Mouse (Mus musculus): ENCODE results near the gene Snai3. TPM values are rescaled to one million over a fixed set of nuclear protein-coding genes. Genes with fewer than 3 reads are reported as not detected.

The Snai3 gene
- polyA plus RNA-seq, 1 experiment, result not detected

DNA sequence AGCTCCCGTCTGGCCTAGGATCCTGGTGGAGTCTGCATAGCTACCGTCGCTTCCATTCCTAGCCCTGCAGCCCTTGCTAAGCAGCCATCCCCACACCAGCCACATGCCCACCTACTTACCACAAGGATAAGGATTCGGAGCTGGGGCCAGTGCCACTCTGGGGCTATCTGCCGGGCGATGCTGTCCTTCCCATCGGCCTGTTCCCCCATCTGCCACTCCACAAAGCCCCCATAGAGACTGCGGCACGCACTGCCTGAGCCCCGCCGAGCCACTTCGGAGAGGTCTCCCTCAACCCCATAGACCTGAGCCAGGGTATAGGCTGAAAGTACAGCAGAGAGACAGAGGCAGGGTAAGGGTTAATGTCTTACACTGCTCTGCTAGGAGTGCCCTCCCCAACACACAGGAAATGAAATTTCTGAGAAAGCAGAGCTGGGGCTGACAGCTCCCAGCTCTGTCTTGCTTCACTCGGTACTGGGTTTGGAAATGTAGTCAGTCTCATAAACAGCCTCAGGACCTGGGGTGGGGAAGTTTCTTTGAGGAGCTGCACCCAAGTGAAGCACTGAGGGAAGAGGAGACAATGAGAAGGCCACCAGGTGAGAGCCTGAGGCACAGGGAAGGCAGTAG, 22.7 kb downstream of the Snai3 start:
- H3K9me3 ChIP-seq (ENCODE audit: control insufficient read depth, low read length), result peaks cover 9% of the 10 kb centered on the region
- peaks cover 43% of the 10 kb centered on the region for H3K36me3 ChIP-seq (ENCODE audit: control insufficient read depth)
- no peak overlapping the region for H3K4me3 ChIP-seq (replicated peaks)
- H3K27me3 ChIP-seq (ENCODE audit: control insufficient read depth), result peaks cover 7% of the 10 kb centered on the region
- H3K4me1 ChIP-seq (ENCODE audit: control insufficient read depth), result peaks cover 23% of the 10 kb centered on the region
- no peak for TF ChIP-seq TAL1 (IDR thresholded peaks at IDR 0.05; ENCODE audit: low read length)
- TF ChIP-seq GATA1 (IDR thresholded peaks at IDR 0.05; ENCODE audit: low read length), result no peak

DNA sequence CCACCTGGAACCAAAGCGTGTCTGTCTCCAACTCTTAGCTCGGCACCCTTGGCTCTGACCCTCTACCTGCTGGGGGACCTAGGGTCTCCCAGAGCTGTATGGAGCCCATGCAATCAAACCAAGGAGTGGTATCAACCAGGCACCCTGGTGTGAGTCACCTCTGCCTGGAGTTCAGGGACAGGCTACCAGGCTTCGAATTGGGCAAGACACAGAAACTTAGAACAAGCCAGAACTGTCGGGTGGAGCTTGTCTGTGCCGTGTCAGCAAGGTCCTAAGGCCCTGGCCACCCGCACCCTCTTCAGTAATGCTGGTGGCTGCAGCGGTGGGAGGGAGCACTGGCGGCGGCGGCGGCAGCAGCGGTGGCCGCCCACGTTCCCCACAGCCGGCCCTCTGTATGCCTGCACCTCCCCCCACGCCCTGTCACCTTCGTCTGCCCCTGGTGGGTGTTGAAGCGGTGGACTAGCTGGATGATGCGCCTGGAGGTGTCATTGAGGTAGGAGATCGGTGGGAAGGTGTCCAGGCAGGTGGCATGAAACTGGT, 23.9 kb downstream of the Snai3 start:
- Histone ChIP-seq H3K4me1 (ENCODE audit: control insufficient read depth) (peaks cover 28% of the 10 kb centered on the region), H3K9me3 (ENCODE audit: control insufficient read depth, low read length) (peaks cover 9% of the 10 kb centered on the region), H3K36me3 (ENCODE audit: control insufficient read depth) (peaks cover 43% of the 10 kb centered on the region), H3K27me3 (ENCODE audit: control insufficient read depth) (peaks cover 18% of the 10 kb centered on the region), H3K4me3 (replicated peaks) (no peak overlapping the region)
- TF ChIP-seq TAL1 (IDR thresholded peaks at IDR 0.05; ENCODE audit: low read length), result no peak
- no peak for TF ChIP-seq GATA1 (IDR thresholded peaks at IDR 0.05; ENCODE audit: low read length)

DNA sequence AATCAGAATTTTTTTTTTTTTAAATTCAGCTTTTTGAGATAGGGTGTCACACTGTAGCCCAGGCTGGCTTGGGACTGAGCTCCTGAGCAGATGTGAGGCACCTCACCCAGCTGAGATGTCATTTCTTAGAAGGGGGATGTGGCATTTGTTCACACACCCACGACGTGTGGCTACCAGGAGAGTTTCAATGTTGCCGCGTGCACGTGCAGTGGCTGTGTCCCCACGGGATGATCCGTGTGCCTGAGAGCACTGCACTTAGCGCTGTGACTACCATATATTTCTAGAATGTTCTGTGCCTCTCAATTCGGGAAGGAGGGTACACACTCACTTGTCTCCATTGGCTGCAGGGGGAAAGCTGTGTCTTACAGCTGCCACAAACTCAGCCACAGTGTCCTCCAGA, 24.4 kb downstream of the Snai3 start:
- Histone ChIP-seq H3K36me3 (ENCODE audit: control insufficient read depth) (peaks cover 43% of the 10 kb centered on the region), H3K4me3 (replicated peaks) (no peak overlapping the region), H3K27me3 (ENCODE audit: control insufficient read depth) (peaks cover 20% of the 10 kb centered on the region), H3K9me3 (ENCODE audit: control insufficient read depth, low read length) (peaks cover 9% of the 10 kb centered on the region), H3K4me1 (ENCODE audit: control insufficient read depth) (peaks cover 28% of the 10 kb centered on the region)
- TF ChIP-seq TAL1 (IDR thresholded peaks at IDR 0.05; ENCODE audit: low read length) (no peak), GATA1 (IDR thresholded peaks at IDR 0.05; ENCODE audit: low read length) (no peak)

DNA sequence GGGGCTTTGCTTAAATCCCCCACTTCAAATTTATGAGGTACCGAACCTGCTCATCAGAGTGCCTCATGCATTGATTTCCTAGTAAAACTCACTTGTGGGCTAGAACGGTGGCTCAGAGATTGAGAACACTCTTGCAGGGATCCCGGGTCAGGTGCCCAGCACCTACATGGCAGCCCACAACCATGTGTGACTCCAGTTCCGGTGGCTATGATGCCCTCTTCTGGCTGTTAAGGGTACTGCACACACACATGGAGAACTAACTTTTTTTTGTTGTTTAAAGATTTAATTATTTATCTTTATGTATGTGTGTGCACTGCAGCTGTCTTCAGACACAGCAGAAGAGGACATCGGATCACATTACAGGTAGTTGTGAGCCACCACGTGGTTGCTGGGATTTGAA, 25.2 kb downstream of the Snai3 start:
- no peak overlapping the region for H3K4me3 ChIP-seq (replicated peaks)
- no peak for TF ChIP-seq TAL1 (IDR thresholded peaks at IDR 0.05; ENCODE audit: low read length)
- TF ChIP-seq GATA1 (IDR thresholded peaks at IDR 0.05; ENCODE audit: low read length), result no peak
- H3K9me3 ChIP-seq (ENCODE audit: control insufficient read depth, low read length), result peaks cover 9% of the 10 kb centered on the region
- H3K36me3 ChIP-seq (ENCODE audit: control insufficient read depth), result peaks cover 43% of the 10 kb centered on the region
- peaks cover 28% of the 10 kb centered on the region for H3K4me1 ChIP-seq (ENCODE audit: control insufficient read depth)
- peaks cover 20% of the 10 kb centered on the region for H3K27me3 ChIP-seq (ENCODE audit: control insufficient read depth)

DNA sequence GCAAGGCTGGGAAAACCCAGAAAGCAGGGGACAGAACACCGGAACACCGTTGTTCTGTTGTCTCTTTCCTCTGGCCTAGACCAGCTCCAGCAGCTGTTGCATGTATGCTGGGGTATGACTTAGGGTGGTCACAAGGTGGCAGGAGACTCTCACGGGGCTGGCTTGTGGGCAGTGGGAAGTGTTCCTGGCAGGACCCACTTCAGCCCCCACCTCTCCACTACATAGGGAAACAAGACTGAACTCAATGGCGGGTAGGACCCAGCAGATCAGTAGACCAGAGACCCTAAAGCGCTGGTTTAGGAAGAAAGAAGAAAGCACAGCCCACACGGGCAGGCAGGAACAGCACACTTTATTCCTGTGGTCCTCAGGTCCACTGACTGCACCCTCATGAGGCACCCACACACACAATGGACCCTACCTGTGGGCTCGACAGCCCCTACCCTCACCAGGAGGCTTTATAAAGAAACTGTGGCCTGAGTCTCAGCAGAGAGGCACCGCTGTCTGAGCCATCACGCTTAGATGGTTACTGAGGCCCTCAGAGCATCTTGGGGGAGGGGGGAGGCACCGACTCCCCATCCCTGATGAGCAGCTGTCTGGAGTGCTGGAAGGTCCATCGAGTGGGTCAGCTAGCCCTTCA, 27.1 kb downstream of the Snai3 start:
- Histone ChIP-seq H3K9me3 (ENCODE audit: control insufficient read depth, low read length) (peaks cover 5% of the 10 kb centered on the region), H3K4me3 (replicated peaks) (no peak overlapping the region), H3K36me3 (ENCODE audit: control insufficient read depth) (peaks cover 28% of the 10 kb centered on the region), H3K4me1 (ENCODE audit: control insufficient read depth) (peaks cover 24% of the 10 kb centered on the region), H3K27me3 (ENCODE audit: control insufficient read depth) (peaks cover 20% of the 10 kb centered on the region)
- TF ChIP-seq TAL1 (IDR thresholded peaks at IDR 0.05; ENCODE audit: low read length), result no peak
- no peak for TF ChIP-seq GATA1 (IDR thresholded peaks at IDR 0.05; ENCODE audit: low read length)

DNA sequence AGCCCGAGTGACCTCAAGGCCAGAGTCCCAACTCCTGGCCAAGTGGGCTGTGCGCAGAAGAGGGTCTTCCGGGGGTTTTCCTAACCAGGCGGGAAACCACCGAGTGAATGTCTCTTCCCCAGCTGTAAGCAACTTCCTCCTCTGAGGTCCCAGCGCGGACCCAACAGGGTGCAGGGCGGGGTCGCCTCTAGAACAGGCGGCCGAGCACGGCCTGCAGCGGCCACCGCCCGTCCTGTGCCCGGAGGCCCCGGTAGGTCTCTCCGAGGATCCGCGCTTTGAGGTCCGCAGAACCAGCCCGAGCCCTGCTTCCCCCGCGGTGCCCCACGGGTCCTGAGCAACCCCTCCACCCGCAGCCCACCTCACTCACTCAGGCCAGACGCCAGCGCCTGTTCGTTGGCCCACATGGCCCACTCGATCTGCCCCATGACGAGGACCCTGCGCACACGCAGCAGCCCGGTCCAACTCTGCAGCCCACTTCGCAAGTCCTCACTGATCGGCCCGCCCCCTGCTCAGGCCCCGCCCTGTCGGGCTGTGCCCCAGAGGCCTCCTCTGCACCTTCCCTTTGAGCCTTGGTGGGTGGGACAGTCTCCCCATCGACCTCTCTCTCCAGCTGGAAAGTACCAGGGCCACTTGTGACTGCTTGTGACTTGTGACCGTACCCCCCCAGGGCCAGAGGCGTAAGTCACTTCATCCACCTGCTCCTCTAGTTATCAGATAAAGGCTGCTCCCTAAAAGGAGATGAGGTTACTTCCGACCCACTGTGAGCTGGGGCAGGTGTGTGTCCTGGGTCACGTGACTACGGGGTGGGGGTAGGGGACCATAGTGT, 27.9 kb downstream of the Snai3 start, which contains the start of gene Cyba:
Gene Cyba, minus strand, starts transcription at position 488 of the 826 bp plus-strand sequence.
- H3K4me3 ChIP-seq (replicated peaks), result peak within 1 kb of the TSS; percentile 60
- TF ChIP-seq GATA1 (IDR thresholded peaks at IDR 0.05; ENCODE audit: low read length), result no peak
- TF ChIP-seq TAL1 (IDR thresholded peaks at IDR 0.05; ENCODE audit: low read length), result no peak
- H3K4me1 ChIP-seq (ENCODE audit: control insufficient read depth), result peaks cover 22% of the 10 kb centered on the region
- peaks cover 24% of the 10 kb centered on the region for H3K36me3 ChIP-seq (ENCODE audit: control insufficient read depth)
- peaks cover 5% of the 10 kb centered on the region for H3K9me3 ChIP-seq (ENCODE audit: control insufficient read depth, low read length)
- H3K27me3 ChIP-seq (ENCODE audit: control insufficient read depth), result peaks cover 20% of the 10 kb centered on the region

DNA sequence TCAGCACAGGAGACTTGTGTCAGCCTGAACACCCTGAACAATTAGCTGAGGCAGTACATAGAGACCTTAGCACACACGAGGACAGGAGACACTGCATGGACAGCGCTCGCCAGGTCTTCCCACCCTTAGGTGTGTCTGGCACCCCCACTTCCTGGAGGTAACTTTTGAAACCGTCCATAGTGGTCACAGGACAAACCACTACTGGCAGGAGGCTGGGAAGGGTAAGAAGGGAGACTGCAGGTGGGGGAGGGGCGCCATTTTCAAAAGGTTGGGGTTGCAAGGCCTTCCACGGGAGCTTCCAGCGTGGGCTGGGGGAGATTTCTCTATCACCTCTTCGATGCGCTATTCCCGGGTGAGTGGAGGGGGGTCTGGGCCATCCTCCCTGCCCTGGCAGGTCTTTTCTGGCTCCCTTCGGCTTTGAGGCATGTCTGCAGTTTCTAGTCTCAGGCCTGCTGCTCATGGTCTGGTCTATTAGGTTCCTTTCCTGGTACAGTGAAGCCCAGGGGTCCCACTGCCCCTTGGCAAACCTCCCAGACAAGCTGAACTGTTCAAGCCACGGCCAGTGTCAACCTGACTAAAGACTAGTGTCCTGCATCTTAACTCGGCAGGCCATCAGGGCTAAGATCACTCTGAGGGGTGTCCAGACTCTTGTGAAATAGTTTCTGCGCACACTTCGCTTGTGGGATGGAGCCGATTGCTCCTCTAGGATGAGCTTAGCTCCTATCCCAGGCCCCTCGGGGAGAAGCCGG, 28.7 kb downstream of the Snai3 start:
- Histone ChIP-seq H3K36me3 (ENCODE audit: control insufficient read depth) (peaks cover 20% of the 10 kb centered on the region), H3K27me3 (ENCODE audit: control insufficient read depth) (peaks cover 20% of the 10 kb centered on the region), H3K4me3 (replicated peaks) (peak overlapping the region; percentile 60), H3K9me3 (ENCODE audit: control insufficient read depth, low read length) (peaks cover 5% of the 10 kb centered on the region), H3K4me1 (ENCODE audit: control insufficient read depth) (peaks cover 20% of the 10 kb centered on the region)
- TF ChIP-seq TAL1 (IDR thresholded peaks at IDR 0.05; ENCODE audit: low read length), result no peak
- no peak for TF ChIP-seq GATA1 (IDR thresholded peaks at IDR 0.05; ENCODE audit: low read length)

DNA sequence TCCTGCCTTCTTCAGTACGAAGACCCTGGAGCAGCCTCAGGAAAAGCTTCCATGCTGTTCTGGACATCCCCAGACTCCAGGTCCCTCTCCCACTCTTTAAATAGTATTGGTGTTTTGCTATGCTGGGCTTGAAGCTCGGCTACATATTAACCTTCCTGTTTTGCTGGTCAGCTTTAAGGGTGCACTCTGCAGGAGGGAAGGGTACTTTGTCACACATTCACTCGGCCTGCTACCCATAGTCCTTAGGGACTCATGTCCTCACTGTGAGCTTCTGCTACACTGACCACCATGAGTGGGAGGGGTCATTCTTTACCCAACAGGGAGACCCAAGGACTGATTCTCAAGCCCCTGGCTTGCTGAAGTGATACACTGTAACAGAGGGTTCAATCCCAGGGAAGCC, 29.9 kb downstream of the Snai3 start:
- Histone ChIP-seq H3K4me1 (ENCODE audit: control insufficient read depth) (peaks cover 20% of the 10 kb centered on the region), H3K4me3 (replicated peaks) (no peak overlapping the region), H3K9me3 (ENCODE audit: control insufficient read depth, low read length) (peaks cover 5% of the 10 kb centered on the region), H3K36me3 (ENCODE audit: control insufficient read depth) (peaks cover 12% of the 10 kb centered on the region; the same call in 1 of the 2 replicates), H3K27me3 (ENCODE audit: control insufficient read depth) (peaks cover 20% of the 10 kb centered on the region)
- no peak for TF ChIP-seq GATA1 (IDR thresholded peaks at IDR 0.05; ENCODE audit: low read length)
- TF ChIP-seq TAL1 (IDR thresholded peaks at IDR 0.05; ENCODE audit: low read length), result no peak
